Mouse (Mus musculus): ENCODE results near the gene Tas2r117. TPM values are rescaled to one million over a fixed set of nuclear protein-coding genes. Genes with fewer than 3 reads are reported as not detected.

Tas2r117 gene
- polyA plus RNA-seq, 2 experiments: not detected

DNA sequence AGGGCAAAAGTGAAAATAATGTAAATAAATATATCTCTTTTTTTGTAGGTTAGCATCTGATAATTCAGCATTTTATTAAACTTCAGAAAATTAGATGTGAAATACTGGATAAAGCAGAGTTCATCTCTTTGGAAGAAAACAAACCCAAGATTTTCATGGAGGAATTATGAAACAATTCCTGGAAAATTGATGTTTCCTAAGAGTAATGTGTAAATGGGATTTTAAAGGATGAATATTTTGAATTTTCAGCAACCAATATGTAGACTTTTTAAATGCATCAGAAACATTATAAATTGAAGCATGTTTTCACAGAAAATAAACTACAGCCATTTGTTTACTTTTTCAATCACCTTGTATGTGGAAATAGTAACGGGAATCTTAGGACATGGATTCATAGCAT, 44.2 kb downstream of the Tas2r117 start, which contains the start of gene Tas2r123:
Gene Tas2r123 (plus strand): TSS at position 301 of the 400 bp plus-strand sequence.
- Histone ChIP-seq H3K27ac (no peak within 1 kb of the TSS), H3K36me3 (replicated peaks; ENCODE audit: control insufficient read depth, insufficient read depth, low read depth) (no peaks in the 10 kb centered on the region), H3K4me3 (ENCODE audit: insufficient read depth in 1 of 2, low read depth in 2 of 2, low read length in 2 of 2) (no peak within 1 kb of the TSS), H3K9me3 (ENCODE audit: control insufficient read depth, low read length) (no peaks in the 10 kb centered on the region), H3K4me2 (ENCODE audit: low read depth) (no peak within 1 kb of the TSS), H3K9ac (replicated peaks) (no peak within 1 kb of the TSS), H3K27me3 (ENCODE audit: control insufficient read depth, insufficient read depth, low read length) (no peaks in the 10 kb centered on the region), H3K4me1 (replicated peaks; ENCODE audit: control insufficient read depth in 2 of 2, insufficient read depth in 2 of 2, low read length in 1 of 2) (no peaks in the 10 kb centered on the region)
- no peak for TF ChIP-seq EP300 (IDR thresholded peaks at IDR 0.05; ENCODE audit: low read depth)
- no peak for TF ChIP-seq CTCF (IDR thresholded peaks at IDR 0.05; ENCODE audit: low read depth)
- 63% methylated on average over 1 of the region's 1 CpGs for WGBS (ENCODE audit: insufficient replicate concordance)
- no peak for DNase-seq (ENCODE audit: low read depth in 3 of 3, low spot score in 3 of 3)
- no peak for ATAC-seq (ENCODE audit: insufficient read depth)

Other genes with a start within 250 kb of the Tas2r117 start
- gene Prh1, start 233.0 kb upstream of the Tas2r117 start, polyA plus RNA-seq (2012; rRNA removed): not detected in 2 replicates
- gene Prh1, start 233.0 kb upstream of the Tas2r117 start, polyA plus RNA-seq (2014; fragmentation: Nextera tagmentation; extraction: Ambion mirVana): not detected in 2 replicates
- not detected in 2 replicates for gene Prp2, start 206.9 kb upstream of the Tas2r117 start, polyA plus RNA-seq (2012; rRNA removed)
- gene Prp2, start 206.9 kb upstream of the Tas2r117 start, polyA plus RNA-seq (2014; fragmentation: Nextera tagmentation; extraction: Ambion mirVana): not detected in 2 replicates
- gene A630073D07Rik, start 151.3 kb upstream of the Tas2r117 start, polyA plus RNA-seq (2012; rRNA removed): not detected in 2 replicates
- gene A630073D07Rik, start 151.3 kb upstream of the Tas2r117 start, polyA plus RNA-seq (2014; fragmentation: Nextera tagmentation; extraction: Ambion mirVana): not detected in 2 replicates
- not detected in 2 replicates for gene Tas2r120, start 145.9 kb upstream of the Tas2r117 start, polyA plus RNA-seq (2012; rRNA removed)
- not detected in 2 replicates for gene Tas2r120, start 145.9 kb upstream of the Tas2r117 start, polyA plus RNA-seq (2014; fragmentation: Nextera tagmentation; extraction: Ambion mirVana)
- gene Tas2r121, start 101.8 kb upstream of the Tas2r117 start, polyA plus RNA-seq (2012; rRNA removed): not detected in 2 replicates
- gene Tas2r121, start 101.8 kb upstream of the Tas2r117 start, polyA plus RNA-seq (2014; fragmentation: Nextera tagmentation; extraction: Ambion mirVana): not detected in 2 replicates
- not detected in 2 replicates for gene Tas2r122, start 90.9 kb upstream of the Tas2r117 start, polyA plus RNA-seq (2012; rRNA removed)
- gene Tas2r122, start 90.9 kb upstream of the Tas2r117 start, polyA plus RNA-seq (2014; fragmentation: Nextera tagmentation; extraction: Ambion mirVana): not detected in 2 replicates
- not detected in 2 replicates for gene Tas2r115, start 64.8 kb upstream of the Tas2r117 start, polyA plus RNA-seq (2012; rRNA removed)
- not detected in 2 replicates for gene Tas2r115, start 64.8 kb upstream of the Tas2r117 start, polyA plus RNA-seq (2014; fragmentation: Nextera tagmentation; extraction: Ambion mirVana)
- not detected in 2 replicates for gene Tas2r124, start 48.1 kb upstream of the Tas2r117 start, polyA plus RNA-seq (2012; rRNA removed)
- not detected in 2 replicates for gene Tas2r124, start 48.1 kb upstream of the Tas2r117 start, polyA plus RNA-seq (2014; fragmentation: Nextera tagmentation; extraction: Ambion mirVana)
- not detected in 2 replicates for gene Tas2r102, start 40.7 kb upstream of the Tas2r117 start, polyA plus RNA-seq (2012; rRNA removed)
- not detected in 2 replicates for gene Tas2r102, start 40.7 kb upstream of the Tas2r117 start, polyA plus RNA-seq (2014; fragmentation: Nextera tagmentation; extraction: Ambion mirVana)
- gene Tas2r136, start 24.7 kb upstream of the Tas2r117 start, polyA plus RNA-seq (2012; rRNA removed): not detected in 2 replicates
- gene Tas2r136, start 24.7 kb upstream of the Tas2r117 start, polyA plus RNA-seq (2014; fragmentation: Nextera tagmentation; extraction: Ambion mirVana): not detected in 2 replicates
- not detected in 2 replicates for gene Tas2r123, start 44.3 kb downstream of the Tas2r117 start, polyA plus RNA-seq (2012; rRNA removed)
- not detected in 2 replicates for gene Tas2r123, start 44.3 kb downstream of the Tas2r117 start, polyA plus RNA-seq (2014; fragmentation: Nextera tagmentation; extraction: Ambion mirVana)
- not detected in 2 replicates for gene Tas2r116, start 52.6 kb downstream of the Tas2r117 start, polyA plus RNA-seq (2012; rRNA removed)
- gene Tas2r116, start 52.6 kb downstream of the Tas2r117 start, polyA plus RNA-seq (2014; fragmentation: Nextera tagmentation; extraction: Ambion mirVana): not detected in 2 replicates
- not detected in 2 replicates for gene Tas2r110, start 65.2 kb downstream of the Tas2r117 start, polyA plus RNA-seq (2012; rRNA removed)
- gene Tas2r110, start 65.2 kb downstream of the Tas2r117 start, polyA plus RNA-seq (2014; fragmentation: Nextera tagmentation; extraction: Ambion mirVana): not detected in 2 replicates
- not detected in 2 replicates for gene Tas2r113, start 90.2 kb downstream of the Tas2r117 start, polyA plus RNA-seq (2012; rRNA removed)
- gene Tas2r113, start 90.2 kb downstream of the Tas2r117 start, polyA plus RNA-seq (2014; fragmentation: Nextera tagmentation; extraction: Ambion mirVana): not detected in 2 replicates
- gene Tas2r125, start 106.8 kb downstream of the Tas2r117 start, polyA plus RNA-seq (2012; rRNA removed): not detected in 2 replicates
- gene Tas2r125, start 106.8 kb downstream of the Tas2r117 start, polyA plus RNA-seq (2014; fragmentation: Nextera tagmentation; extraction: Ambion mirVana): not detected in 2 replicates
- not detected in 2 replicates for gene Tas2r129, start 148.3 kb downstream of the Tas2r117 start, polyA plus RNA-seq (2012; rRNA removed)
- not detected in 2 replicates for gene Tas2r129, start 148.3 kb downstream of the Tas2r117 start, polyA plus RNA-seq (2014; fragmentation: Nextera tagmentation; extraction: Ambion mirVana)
- gene Tas2r131, start 155.1 kb downstream of the Tas2r117 start, polyA plus RNA-seq (2012; rRNA removed): not detected in 2 replicates
- not detected in 2 replicates for gene Tas2r131, start 155.1 kb downstream of the Tas2r117 start, polyA plus RNA-seq (2014; fragmentation: Nextera tagmentation; extraction: Ambion mirVana)
- not detected in 2 replicates for gene Tas2r109, start 178.1 kb downstream of the Tas2r117 start, polyA plus RNA-seq (2012; rRNA removed)
- gene Tas2r109, start 178.1 kb downstream of the Tas2r117 start, polyA plus RNA-seq (2014; fragmentation: Nextera tagmentation; extraction: Ambion mirVana): not detected in 2 replicates
- gene Tas2r103, start 234.3 kb downstream of the Tas2r117 start, polyA plus RNA-seq (2012; rRNA removed): not detected in 2 replicates
- not detected in 2 replicates for gene Tas2r103, start 234.3 kb downstream of the Tas2r117 start, polyA plus RNA-seq (2014; fragmentation: Nextera tagmentation; extraction: Ambion mirVana)

Measured in liver, embryonic 14.5 days (tissue).